Mouse (Mus musculus) forebrain, embryonic 10.5 days (tissue): ENCODE data around the gene Tars2. TPM values are rescaled to one million over a fixed set of nuclear protein-coding genes. Genes with fewer than 3 reads are reported as not detected.
"Not testable (repeated sequence)": the region's sequence is repeated elsewhere in the genome, so short reads cannot be mapped to it uniquely, and the experiment has no call there.

Experiments used
- DNase-seq: peaks from one replicate; pipeline ENCODE4 v3.0.0-alpha.2; 2017; ENCODE audit warnings: low spot score; ENCODE audit errors: extremely low spot score
- H3K27ac ChIP-seq: fragments of 300-500 bp; sonication (generic); 2 replicates; pipeline ENCODE4 v1.5.1; 2016; ENCODE audit warnings: mild to moderate bottlenecking
- H3K27me3 ChIP-seq: fragments of 300-500 bp; sonication (generic); 2 replicates; pipeline ENCODE4 v1.6.1; 2016; ENCODE audit warnings: mild to moderate bottlenecking; ENCODE audit not compliant: poor library complexity, severe bottlenecking
- H3K36me3 ChIP-seq: fragments of 300-500 bp; sonication (generic); replicated peaks from 2 replicates; pipeline ENCODE4 v1.6.1; 2016; ENCODE audit warnings: mild to moderate bottlenecking, moderate library complexity
- H3K4me1 ChIP-seq: fragments of 300-500 bp; sonication (generic); 2 replicates; pipeline ENCODE4 v1.6.1; 2016
- H3K4me3 ChIP-seq: fragments of 300-500 bp; sonication (generic); 2 replicates; pipeline ENCODE4 v1.5.1; 2016; ENCODE audit warnings: mild to moderate bottlenecking, moderate library complexity
- H3K9me3 ChIP-seq: fragments of 300-500 bp; sonication (generic); 2 replicates; pipeline ENCODE4 v1.6.1; 2016; ENCODE audit warnings: mild to moderate bottlenecking, moderate library complexity
- WGBS: fragments of 180-500 bp; shearing (Covaris S2); methylation state at CpG from one replicate; pipeline ENCODE4 v1.1.7; 2016; 5-methylcytosine and 5-hydroxymethylcytosine counted together
- polyA plus RNA-seq: library from polyadenylated mRNA; unstranded; fragments of >200 nt; fragmentation: Nextera tagmentation; extraction: Ambion mirVana; gene quantifications from 2 replicates; pipeline ENCODE4 v1.2.1, GENCODE M21; 2016

The Tars2 gene
- polyA plus RNA-seq: 76.5 and 76.9 TPM in 2 replicates

- Histone ChIP-seq H3K4me1 (peaks cover 7% of the 10 kb centered on the region; the same call in 1 of the 2 replicates), H3K4me3 (no peak within 1 kb of the TSS), H3K9me3 (no peaks in the 10 kb centered on the region), H3K27ac (no peak within 1 kb of the TSS), H3K27me3 (no peaks in the 10 kb centered on the region), H3K36me3 (peaks cover 27% of the 10 kb centered on the region)
- WGBS: 85% methylated on average over 6 of the region's 6 CpGs
- DNase-seq: no peak
Observed at GRCm38 (mm10) chr3:95760106-95760505, at the start of gene Tars2. Tars2 (minus strand) TSS chr3:95760206.

GRCm38 (mm10) chr3:95808384-95808783 lies 48.4 kb upstream of the Tars2 start:
- H3K36me3 ChIP-seq: peaks cover 54% of the 10 kb centered on the region
- no peak for DNase-seq
- H3K27ac ChIP-seq: no peak overlapping the region
- H3K27me3 ChIP-seq: no peaks in the 10 kb centered on the region
- no peaks in the 10 kb centered on the region for H3K9me3 ChIP-seq
- WGBS: 76% methylated on average over 2 of the region's 2 CpGs
- no peaks in the 10 kb centered on the region for H3K4me1 ChIP-seq
- H3K4me3 ChIP-seq: no peak overlapping the region

GRCm38 (mm10) chr3:95807630-95808029 lies 47.6 kb upstream of the Tars2 start:
- H3K27me3 ChIP-seq, H3K4me1 ChIP-seq, DNase-seq, H3K27ac ChIP-seq, H3K9me3 ChIP-seq, H3K4me3 ChIP-seq: not testable (repeated sequence)
- H3K36me3 ChIP-seq: peaks cover 56% of the 10 kb centered on the region
- WGBS: 95% methylated on average over 5 of the region's 6 CpGs

GRCm38 (mm10) chr3:95806677-95807076 lies 46.7 kb upstream of the Tars2 start:
- 95% methylated on average over 1 of the region's 1 CpGs for WGBS
- Histone ChIP-seq H3K9me3 (no peaks in the 10 kb centered on the region), H3K4me3 (no peak overlapping the region), H3K4me1 (no peaks in the 10 kb centered on the region), H3K27me3 (no peaks in the 10 kb centered on the region), H3K36me3 (peaks cover 56% of the 10 kb centered on the region), H3K27ac (no peak overlapping the region)
- DNase-seq: no peak

GRCm38 (mm10) chr3:95803851-95804250 lies 43.8 kb upstream of the Tars2 start:
- Histone ChIP-seq H3K4me3 (no peak overlapping the region), H3K9me3 (no peaks in the 10 kb centered on the region), H3K27ac (no peak overlapping the region), H3K36me3 (peaks cover 60% of the 10 kb centered on the region), H3K4me1 (no peaks in the 10 kb centered on the region), H3K27me3 (no peaks in the 10 kb centered on the region)
- WGBS: 95% methylated on average over 4 of the region's 4 CpGs
- DNase-seq: no peak

- DNase-seq: no peak
- WGBS: 89% methylated on average over 4 of the region's 4 CpGs
- H3K27me3 ChIP-seq: no peaks in the 10 kb centered on the region
- no peak overlapping the region for H3K4me3 ChIP-seq
- peaks cover 32% of the 10 kb centered on the region for H3K36me3 ChIP-seq
- H3K27ac ChIP-seq: no peak overlapping the region
- H3K9me3 ChIP-seq: no peaks in the 10 kb centered on the region
- peaks cover 4% of the 10 kb centered on the region for H3K4me1 ChIP-seq
Observed at GRCm38 (mm10) chr3:95798756-95799155, 38.8 kb upstream of the Tars2 start.

GRCm38 (mm10) chr3:95794299-95794698 lies 34.3 kb upstream of the Tars2 start:
- H3K9me3 ChIP-seq: no peaks in the 10 kb centered on the region
- no peak overlapping the region for H3K4me3 ChIP-seq
- H3K27me3 ChIP-seq: no peaks in the 10 kb centered on the region
- H3K4me1 ChIP-seq: peaks cover 13% of the 10 kb centered on the region
- 89% methylated on average over 1 of the region's 1 CpGs for WGBS
- peaks cover 5% of the 10 kb centered on the region; the same call in 1 of the 2 replicates for H3K36me3 ChIP-seq
- no peak overlapping the region for H3K27ac ChIP-seq
- DNase-seq: no peak

GRCm38 (mm10) chr3:95793662-95794061 lies 33.7 kb upstream of the Tars2 start:
- H3K27ac ChIP-seq: no peak overlapping the region
- peaks cover 10% of the 10 kb centered on the region for H3K36me3 ChIP-seq
- 70% methylated on average over 2 of the region's 2 CpGs for WGBS
- H3K4me3 ChIP-seq: no peak overlapping the region
- H3K27me3 ChIP-seq: no peaks in the 10 kb centered on the region
- DNase-seq: no peak
- no peaks in the 10 kb centered on the region for H3K9me3 ChIP-seq
- H3K4me1 ChIP-seq: peaks cover 13% of the 10 kb centered on the region

GRCm38 (mm10) chr3:95785501-95785900 lies 25.5 kb upstream of the Tars2 start:
- Histone ChIP-seq H3K4me3 (no peak overlapping the region), H3K36me3 (peaks cover 87% of the 10 kb centered on the region)
- 90% methylated on average over 4 of the region's 4 CpGs for WGBS

GRCm38 (mm10) chr3:95771985-95772384 lies 12.0 kb upstream of the Tars2 start:
- H3K4me3 ChIP-seq: no peak overlapping the region
- peaks cover 99% of the 10 kb centered on the region for H3K36me3 ChIP-seq
- no peak overlapping the region for H3K27ac ChIP-seq
- no peaks in the 10 kb centered on the region for H3K9me3 ChIP-seq
- H3K4me1 ChIP-seq: no peaks in the 10 kb centered on the region
- DNase-seq: no peak
- no peaks in the 10 kb centered on the region for H3K27me3 ChIP-seq

More at GRCm38 (mm10) chr3:95785501-95785900, 25.5 kb upstream of the Tars2 start:
- Histone ChIP-seq H3K27me3 (no peaks in the 10 kb centered on the region), H3K9me3 (no peaks in the 10 kb centered on the region), H3K27ac (no peak overlapping the region), H3K4me1 (no peaks in the 10 kb centered on the region)
- no peak for DNase-seq

GRCm38 (mm10) chr3:95765534-95765933 lies 5.5 kb upstream of the Tars2 start:
- Histone ChIP-seq H3K27ac (no peak overlapping the region), H3K4me3 (no peak overlapping the region), H3K27me3 (no peaks in the 10 kb centered on the region), H3K36me3 (peaks cover 80% of the 10 kb centered on the region), H3K4me1 (0 out of 2 replicates have a peak, but pooled peaks cover 4% of the 10 kb centered on the region), H3K9me3 (no peaks in the 10 kb centered on the region)
- DNase-seq: no peak
- WGBS: 94% methylated on average over 10 of the region's 10 CpGs

GRCm38 (mm10) chr3:95763811-95764210 lies 3.8 kb upstream of the Tars2 start:
- no peak for DNase-seq
- Histone ChIP-seq H3K4me1 (0 out of 2 replicates have a peak, but pooled peaks cover 4% of the 10 kb centered on the region), H3K36me3 (peaks cover 64% of the 10 kb centered on the region), H3K27me3 (no peaks in the 10 kb centered on the region), H3K9me3 (no peaks in the 10 kb centered on the region), H3K4me3 (no peak overlapping the region), H3K27ac (0 out of 2 replicates have a peak overlapping the region, but pooled peaks have one; percentile 4)
- 83% methylated on average over 10 of the region's 10 CpGs for WGBS

GRCm38 (mm10) chr3:95762961-95763360 lies 3.0 kb upstream of the Tars2 start:
- 61% methylated on average over 6 of the region's 6 CpGs for WGBS
- Histone ChIP-seq H3K4me1 (0 out of 2 replicates have a peak, but pooled peaks cover 4% of the 10 kb centered on the region), H3K9me3 (no peaks in the 10 kb centered on the region), H3K36me3 (peaks cover 55% of the 10 kb centered on the region), H3K4me3 (no peak overlapping the region), H3K27ac (no peak overlapping the region), H3K27me3 (no peaks in the 10 kb centered on the region)
- no peak for DNase-seq

GRCm38 (mm10) chr3:95761771-95762170 lies 1.8 kb upstream of the Tars2 start:
- Histone ChIP-seq H3K4me3 (no peak overlapping the region), H3K27me3 (no peaks in the 10 kb centered on the region), H3K9me3 (no peaks in the 10 kb centered on the region), H3K4me1 (0 out of 2 replicates have a peak, but pooled peaks cover 4% of the 10 kb centered on the region), H3K36me3 (peaks cover 43% of the 10 kb centered on the region), H3K27ac (no peak overlapping the region)
- WGBS: 72% methylated on average over 4 of the region's 4 CpGs
- DNase-seq: no peak
